Mouse (Mus musculus) lung, embryonic 14.5 days (tissue): ENCODE results near the gene Zc3hc1. TPM values are rescaled to one million over a fixed set of nuclear protein-coding genes. Genes with fewer than 3 reads are reported as not detected.

Experiments used
- ATAC-seq: fragments of 200-750 bp; cut with Nextera tagmentation; 2 replicates; pipeline ENCODE4 v1.8.0; 2017; ENCODE audit warnings: mild to moderate bottlenecking, moderate TSS enrichment, moderate library complexity; ENCODE audit not compliant: insufficient read depth
- DNase-seq: peaks from one replicate; pipeline ENCODE4 v3.0.0-alpha.2; 2015
- H3K27ac ChIP-seq: fragments of 300-500 bp; sonication (generic); 2 replicates; pipeline ENCODE4 v1.5.1; 2014; ENCODE audit warnings: low read depth, mild to moderate bottlenecking, moderate library complexity
- H3K27me3 ChIP-seq: fragments of 300-500 bp; sonication (generic); 2 replicates; pipeline ENCODE4 v1.6.1; 2014; ENCODE audit warnings: low read length, control low read depth; ENCODE audit not compliant: insufficient read depth
- H3K36me3 ChIP-seq: fragments of 300-500 bp; sonication (generic); 2 replicates; pipeline ENCODE4 v1.6.1; 2014; ENCODE audit warnings: control low read depth; ENCODE audit not compliant: insufficient read depth
- H3K4me1 ChIP-seq: fragments of 300-500 bp; sonication (generic); 2 replicates; pipeline ENCODE4 v1.6.1; 2014; ENCODE audit warnings: antibody characterized with exemption, control low read depth; ENCODE audit not compliant: insufficient read depth
- H3K4me2 ChIP-seq: fragments of 300-500 bp; sonication (generic); 2 replicates; pipeline ENCODE4 v1.6.1; 2014; ENCODE audit warnings: mild to moderate bottlenecking
- H3K4me3 ChIP-seq: fragments of 300-500 bp; sonication (generic); 2 replicates; pipeline ENCODE4 v1.5.1; 2014; ENCODE audit warnings: low read depth, low read length
- H3K9ac ChIP-seq: fragments of 300-500 bp; sonication (generic); 2 replicates; pipeline ENCODE4 v1.6.1; 2014
- H3K9me3 ChIP-seq: fragments of 300-500 bp; sonication (generic); 2 replicates; pipeline ENCODE4 v1.6.1; 2016; ENCODE audit warnings: low read depth, low read length, control low read depth
- CTCF ChIP-seq: IDR thresholded peaks from 2 replicates; pipeline ENCODE4 v1.5.1; 2016; ENCODE audit warnings: antibody characterized with exemption, low read depth
- WGBS: fragments of 180-500 bp; shearing (Covaris S2); extraction: QIAGEN DNeasy Blood & Tissue Kit; methylation state at CpG from one replicate; pipeline ENCODE4 v1.1.7; 2014; 5-methylcytosine and 5-hydroxymethylcytosine counted together
- polyA plus RNA-seq: library from polyadenylated mRNA; unstranded; fragments of >200 nt; fragmentation: Nextera tagmentation; extraction: Ambion mirVana; gene quantifications from 2 replicates; pipeline ENCODE4 v1.2.1, GENCODE M21; 2014

Zc3hc1 gene
- polyA plus RNA-seq, 1 experiment from 2014 or later, result 66.9 TPM

GRCm38 (mm10) chr6:30374731-30375510 is 15.9 kb downstream of the Zc3hc1 start:
- Histone ChIP-seq H3K36me3 (peaks cover 85% of the 10 kb centered on the region), H3K4me2 (no peak overlapping the region), H3K9me3 (no peaks in the 10 kb centered on the region), H3K27ac (no peak overlapping the region), H3K9ac (no peak overlapping the region), H3K27me3 (no peaks in the 10 kb centered on the region), H3K4me1 (no peaks in the 10 kb centered on the region), H3K4me3 (no peak overlapping the region)
- TF ChIP-seq CTCF, result no peak
- WGBS, result 77% methylated on average over 16 of the region's 16 CpGs
- no peak for ATAC-seq
- DNase-seq, result peak; percentile 73

GRCm38 (mm10) chr6:30372627-30373369 is 18.0 kb downstream of the Zc3hc1 start:
- peaks cover 88% of the 10 kb centered on the region for H3K36me3 ChIP-seq
- H3K4me3 ChIP-seq, result no peak overlapping the region
- H3K9ac ChIP-seq, result no peak overlapping the region
- 91% methylated on average over 17 of the region's 17 CpGs for WGBS
- TF ChIP-seq CTCF, result no peak
- DNase-seq, result no peak
- H3K4me2 ChIP-seq, result no peak overlapping the region
- no peaks in the 10 kb centered on the region for H3K9me3 ChIP-seq
- no peaks in the 10 kb centered on the region for H3K27me3 ChIP-seq
- H3K27ac ChIP-seq, result no peak overlapping the region
- H3K4me1 ChIP-seq, result no peaks in the 10 kb centered on the region
- no peak for ATAC-seq

- Histone ChIP-seq H3K4me3 (no peak overlapping the region), H3K36me3 (peaks cover 86% of the 10 kb centered on the region), H3K9me3 (no peaks in the 10 kb centered on the region), H3K9ac (no peak overlapping the region), H3K4me2 (no peak overlapping the region), H3K27ac (no peak overlapping the region), H3K27me3 (no peaks in the 10 kb centered on the region), H3K4me1 (no peaks in the 10 kb centered on the region)
- peak; percentile 51 for TF ChIP-seq CTCF
- DNase-seq (peak; percentile 55), ATAC-seq (no peak)
- 74% methylated on average over 3 of the region's 3 CpGs for WGBS
These were observed 21.5 kb downstream of the Zc3hc1 start for GRCm38 (mm10) chr6:30369291-30369690.

GRCm38 (mm10) chr6:30363808-30364207 is 27.0 kb downstream of the Zc3hc1 start:
- Histone ChIP-seq H3K9ac (no peak overlapping the region), H3K4me1 (no peaks in the 10 kb centered on the region), H3K4me2 (no peak overlapping the region), H3K36me3 (peaks cover 33% of the 10 kb centered on the region), H3K27me3 (no peaks in the 10 kb centered on the region), H3K27ac (no peak overlapping the region), H3K4me3 (no peak overlapping the region), H3K9me3 (no peaks in the 10 kb centered on the region)
- WGBS, result 15% methylated on average over 5 of the region's 5 CpGs
- DNase-seq (no peak), ATAC-seq (no peak)
- TF ChIP-seq CTCF, result no peak

DNA sequence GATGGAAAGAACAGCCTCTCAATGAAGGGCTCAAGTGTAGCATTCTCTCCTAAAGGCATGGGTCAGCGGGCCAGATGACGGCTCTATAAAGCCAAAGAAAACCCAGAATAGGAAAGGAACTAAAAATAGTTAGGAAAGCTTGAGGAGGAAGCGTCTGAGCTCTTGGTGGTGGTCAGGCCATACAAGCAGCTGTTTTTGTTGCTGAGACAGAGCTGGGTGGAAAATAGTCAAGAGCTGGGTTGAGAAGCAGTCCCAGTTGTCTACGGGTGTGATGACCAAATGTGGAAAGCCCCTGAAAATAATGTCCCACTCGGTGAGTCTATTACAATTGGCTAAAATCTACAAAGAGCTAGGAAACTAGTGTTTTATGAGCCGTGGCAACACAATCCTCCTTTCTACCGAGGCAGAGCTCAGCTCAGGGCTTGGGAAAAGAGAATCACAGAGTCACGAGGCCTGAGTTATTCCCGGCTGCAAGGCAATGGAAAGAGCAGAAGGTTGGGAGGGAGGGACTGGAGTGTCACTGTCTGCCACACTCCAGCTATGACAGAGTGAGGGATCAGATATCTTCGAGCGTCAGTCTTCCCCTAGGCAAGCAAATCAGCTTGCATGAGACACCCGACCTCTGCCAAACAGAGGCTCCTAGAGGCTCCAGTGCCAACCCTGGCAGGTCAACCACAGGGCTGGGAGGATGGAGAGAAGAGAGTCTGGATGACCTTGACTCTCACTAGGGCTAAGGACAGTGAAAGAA is 30.9 kb downstream of the Zc3hc1 start:
- Histone ChIP-seq H3K9me3 (no peaks in the 10 kb centered on the region), H3K4me1 (no peaks in the 10 kb centered on the region), H3K27ac (peak overlapping the region; percentile 4; the same call in 1 of the 2 replicates), H3K9ac (no peak overlapping the region), H3K36me3 (peaks cover 4% of the 10 kb centered on the region; the same call in 1 of the 2 replicates), H3K4me3 (no peak overlapping the region), H3K27me3 (no peaks in the 10 kb centered on the region), H3K4me2 (no peak overlapping the region)
- no peak for TF ChIP-seq CTCF
- DNase-seq (no peak), ATAC-seq (no peak)
- WGBS, result 66% methylated on average over 12 of the region's 12 CpGs

DNA sequence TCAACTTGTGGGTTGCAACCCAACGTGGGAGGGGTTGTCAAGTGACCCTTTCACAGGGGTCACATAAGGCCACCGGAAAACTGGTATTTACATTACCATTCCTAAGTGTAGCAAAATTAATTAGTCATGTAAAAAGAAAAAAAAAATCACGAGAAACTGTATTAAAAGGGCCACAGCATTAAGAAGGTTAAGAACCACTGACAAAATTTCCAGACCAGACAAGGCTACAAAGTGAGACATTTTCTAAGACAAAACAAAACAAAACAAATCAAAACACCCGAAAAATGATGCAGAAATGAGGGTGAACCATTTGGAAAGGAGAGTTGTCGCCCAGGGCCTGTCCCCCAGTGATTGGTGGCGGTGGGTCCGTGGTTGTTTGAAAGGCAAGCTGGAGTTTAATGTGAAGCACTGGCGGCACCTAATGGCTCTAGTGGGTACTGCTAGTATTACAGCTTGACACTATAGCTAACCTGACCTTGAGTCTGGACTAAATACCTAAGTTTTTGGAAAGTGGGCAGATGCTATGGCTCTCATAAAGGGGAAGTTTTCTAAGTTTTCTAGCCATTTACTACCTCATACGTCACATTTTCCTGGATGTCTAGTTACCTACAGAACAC is 33.2 kb downstream of the Zc3hc1 start:
- 12% methylated on average over 9 of the region's 9 CpGs for WGBS
- Histone ChIP-seq H3K9ac (no peak overlapping the region), H3K36me3 (no peaks in the 10 kb centered on the region), H3K9me3 (no peaks in the 10 kb centered on the region), H3K4me2 (no peak overlapping the region), H3K27ac (no peak overlapping the region), H3K4me3 (no peak overlapping the region), H3K4me1 (no peaks in the 10 kb centered on the region), H3K27me3 (no peaks in the 10 kb centered on the region)
- TF ChIP-seq CTCF, result peak; percentile 96
- DNase-seq (peak; percentile 94), ATAC-seq (peak; percentile 79; the same call in 1 of the 2 replicates)
